Mouse (Mus musculus) spleen, postnatal 4 days (tissue): ENCODE measurements around the gene Gm28557.
"Not testable (repeated sequence)": the region's sequence is repeated elsewhere in the genome, so short reads cannot be mapped to it uniquely, and the experiment has no call there.

ENCODE experiments used
- DNase-seq, 2 experiments: peaks; one replicate each; pipeline ENCODE4 v3.0.0; 2022; ENCODE audit warnings: low spot score in 2 of 2

Gene Gm28557

DNA sequence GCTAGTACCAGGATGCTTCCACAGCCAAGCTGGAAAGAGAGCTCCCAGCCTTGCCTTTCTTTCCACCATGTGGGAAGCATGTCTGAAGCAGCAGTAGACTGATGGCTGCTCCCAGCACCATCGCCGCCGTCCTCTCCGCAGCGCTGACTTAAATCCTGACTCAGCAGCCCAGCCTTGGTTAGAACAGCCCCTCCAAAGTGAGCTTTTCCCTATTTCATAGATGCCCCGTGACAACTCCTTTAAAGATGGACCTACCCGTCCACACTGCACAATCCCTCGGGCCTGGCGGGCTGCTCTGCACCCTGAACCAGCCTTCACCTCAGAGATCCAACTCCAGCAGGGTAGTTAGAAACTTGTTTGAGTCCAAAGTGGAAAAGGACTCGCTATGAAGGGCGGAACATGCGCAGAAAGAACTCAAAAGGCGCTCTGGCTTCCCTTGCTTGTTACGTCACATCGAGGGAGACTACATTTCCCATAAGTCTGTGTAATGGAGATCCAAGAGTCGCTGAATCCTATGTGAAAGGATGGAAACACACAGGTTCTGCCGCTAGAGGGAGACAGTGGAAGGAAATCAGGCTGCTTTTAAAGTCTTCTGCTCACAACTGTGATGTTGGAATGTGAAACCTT lies at the start of gene Gm28557:
Gene Gm28557, minus strand, starts transcription at position 411 of the 627 bp plus-strand sequence.
- peak; percentile 87 to 91 for DNase-seq

DNA sequence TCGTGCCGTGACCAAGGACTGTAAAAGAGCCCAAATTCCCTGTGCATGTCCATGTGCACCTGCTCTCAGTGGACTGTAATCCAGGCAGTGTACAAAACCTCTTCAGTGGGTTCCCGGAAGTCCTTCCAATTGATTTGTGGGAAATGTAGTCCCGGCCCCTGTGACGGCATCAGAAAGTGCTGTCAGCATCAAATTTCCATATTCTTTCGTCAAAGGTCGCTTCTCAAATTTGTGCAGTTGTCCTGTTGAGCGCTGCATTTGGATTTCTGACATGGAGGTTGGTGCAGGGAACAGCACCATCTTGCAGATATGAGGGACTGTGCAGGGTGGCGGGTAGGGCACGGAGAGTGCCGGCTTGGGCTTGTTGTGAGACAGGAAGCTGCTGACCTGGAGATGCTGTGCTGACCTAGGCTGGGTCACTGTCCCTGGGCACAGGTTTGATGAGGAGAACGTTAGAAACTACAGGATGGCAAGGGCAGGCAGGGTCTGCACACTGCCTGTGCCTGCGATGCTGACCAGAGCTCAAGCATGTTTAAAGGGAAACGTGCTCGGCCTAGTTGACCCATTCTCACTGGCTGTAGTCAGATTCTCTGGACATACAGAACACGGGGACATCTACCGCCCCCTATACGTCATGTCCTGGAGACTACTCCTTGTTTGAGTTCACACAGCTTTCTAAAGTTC lies 19.8 kb upstream of the Gm28557 start:
- DNase-seq, result peak; percentile 57 to 75

DNA sequence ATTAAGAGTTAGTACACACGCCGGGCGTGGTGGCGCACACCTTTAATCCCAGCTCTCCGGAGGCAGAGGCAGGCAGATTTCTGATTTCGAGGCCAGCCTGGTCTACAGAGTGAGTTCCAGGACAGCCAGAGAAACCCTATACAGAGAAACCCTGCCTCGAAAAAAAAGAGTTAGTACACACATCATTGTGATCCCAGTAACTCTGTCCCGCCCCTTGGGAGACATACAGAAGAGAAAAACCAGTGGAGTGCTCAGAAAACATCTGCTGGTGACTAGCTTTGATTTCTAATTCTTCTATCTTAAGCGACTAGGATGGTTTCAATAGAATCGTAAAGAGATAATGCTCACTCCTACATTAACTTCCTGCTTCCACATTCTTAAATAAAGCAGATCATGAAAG lies 19.1 kb upstream of the Gm28557 start:
- DNase-seq, result not testable (repeated sequence)

GRCm38 (mm10) chr13:67124460-67124859 lies 16.1 kb upstream of the Gm28557 start:
- no peak for DNase-seq

GRCm38 (mm10) chr13:67121360-67121759 lies 13.0 kb upstream of the Gm28557 start, which contains the start of gene Zfp759:
Gene Zfp759, plus strand, starts transcription at chr13:67121660.
- DNase-seq, result not testable (repeated sequence)

DNA sequence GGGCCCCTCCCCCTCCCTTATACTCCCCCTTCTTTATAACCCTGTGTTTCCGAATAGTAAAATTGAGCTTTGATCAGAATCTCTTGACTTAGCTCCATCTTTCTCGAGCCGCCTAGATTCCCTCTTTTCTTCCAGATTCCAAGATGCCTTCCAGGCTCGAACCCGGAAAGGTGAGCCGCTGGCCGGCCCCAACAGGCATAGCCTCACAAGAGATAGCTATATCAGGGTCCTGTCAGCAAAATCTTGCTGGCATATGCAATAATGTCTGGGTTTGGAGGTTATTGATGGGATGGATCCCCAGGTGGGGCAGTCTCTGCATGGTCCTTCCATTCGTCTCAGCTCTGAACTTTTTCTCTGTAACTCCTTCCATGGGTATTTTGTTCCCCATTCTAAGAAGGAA lies 7.8 kb upstream of the Gm28557 start, which contains the start of gene Rslcan18:
Gene Rslcan18, minus strand, starts transcription at position 101 of the 400 bp plus-strand sequence.
- DNase-seq, result not testable (repeated sequence)

DNA sequence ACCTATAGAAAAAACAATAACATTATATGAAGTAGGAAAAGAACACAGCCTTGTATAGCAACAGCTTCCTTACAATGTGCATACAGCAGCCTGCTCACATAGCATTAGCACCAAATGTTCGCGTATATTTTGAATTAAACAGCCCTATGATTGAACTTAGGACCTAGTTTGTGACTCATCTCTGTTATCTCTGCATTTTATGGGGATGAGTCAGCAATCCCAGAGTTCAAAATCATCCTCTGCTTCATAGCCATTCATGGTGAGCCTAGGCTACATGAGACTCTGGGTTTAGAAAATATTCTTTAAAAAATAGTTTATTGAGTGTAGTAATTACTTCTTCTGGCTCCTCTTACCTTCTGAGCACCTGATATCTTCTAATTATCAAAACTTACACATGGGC lies 4.9 kb upstream of the Gm28557 start:
- no peak for DNase-seq

- DNase-seq, result no peak
These were observed 3.7 kb upstream of the Gm28557 start for GRCm38 (mm10) chr13:67112096-67112495.

GRCm38 (mm10) chr13:67108821-67109206 lies 410 bp upstream of the Gm28557 start:
- peak in 1 of 2 experiments; percentile 35 for DNase-seq

- no peak for DNase-seq
These were observed 723 bp downstream of the Gm28557 start for GRCm38 (mm10) chr13:67107681-67108080.

DNA sequence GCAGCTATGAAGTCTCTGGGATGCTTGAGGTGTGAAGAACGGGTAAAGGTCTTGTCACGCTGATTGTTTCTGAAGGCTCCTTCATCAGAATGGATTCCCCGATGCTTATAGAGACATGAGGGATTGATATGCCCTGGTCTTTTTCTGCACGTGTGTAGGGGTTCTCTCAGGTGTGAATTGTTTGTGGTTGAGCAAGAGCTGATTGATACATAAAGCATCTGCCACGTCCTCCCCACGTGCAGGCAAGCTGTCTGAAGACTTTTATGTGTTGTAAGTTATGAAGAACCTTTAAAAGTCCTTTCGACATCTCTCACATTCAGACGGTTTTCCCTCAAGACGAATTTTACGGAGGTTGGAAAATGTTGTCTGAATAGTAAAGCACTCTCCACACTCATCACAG lies 10.5 kb downstream of the Gm28557 start, which contains the start of gene Zfp708:
Gene Zfp708, minus strand, starts transcription at position 101 of the 400 bp plus-strand sequence.
- no peak for DNase-seq

- no peak for DNase-seq
These were observed 18.2 kb downstream of the Gm28557 start for GRCm38 (mm10) chr13:67090154-67090553.

GRCm38 (mm10) chr13:67081946-67082345 lies 26.5 kb downstream of the Gm28557 start:
- no peak for DNase-seq

- peak; percentile 56 to 70 for DNase-seq
These were observed 27.2 kb downstream of the Gm28557 start for GRCm38 (mm10) chr13:67081142-67081713.

DNA sequence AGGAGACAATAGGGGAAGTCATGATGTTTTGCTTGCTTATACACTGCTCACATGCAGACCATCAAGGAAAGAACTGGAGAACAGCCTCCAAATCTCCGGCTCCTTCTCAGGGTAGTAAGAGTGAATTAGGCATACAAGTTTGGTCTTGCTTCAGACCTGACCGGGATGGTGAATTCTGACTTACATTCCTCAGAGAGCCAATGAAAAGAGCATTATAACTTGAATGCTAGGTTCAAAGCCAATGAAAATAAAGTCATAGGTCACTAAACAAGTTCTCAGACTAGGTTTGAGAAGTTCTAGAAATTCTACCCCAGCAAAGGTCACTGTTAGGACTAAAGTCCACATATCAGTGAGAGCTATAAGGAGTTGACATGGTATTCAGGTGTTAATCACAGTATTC lies 31.2 kb downstream of the Gm28557 start:
- no peak for DNase-seq

GRCm38 (mm10) chr13:67072786-67073185 lies 35.6 kb downstream of the Gm28557 start:
- DNase-seq, result no peak

GRCm38 (mm10) chr13:67065386-67065785 lies 43.0 kb downstream of the Gm28557 start:
- no peak for DNase-seq

DNA sequence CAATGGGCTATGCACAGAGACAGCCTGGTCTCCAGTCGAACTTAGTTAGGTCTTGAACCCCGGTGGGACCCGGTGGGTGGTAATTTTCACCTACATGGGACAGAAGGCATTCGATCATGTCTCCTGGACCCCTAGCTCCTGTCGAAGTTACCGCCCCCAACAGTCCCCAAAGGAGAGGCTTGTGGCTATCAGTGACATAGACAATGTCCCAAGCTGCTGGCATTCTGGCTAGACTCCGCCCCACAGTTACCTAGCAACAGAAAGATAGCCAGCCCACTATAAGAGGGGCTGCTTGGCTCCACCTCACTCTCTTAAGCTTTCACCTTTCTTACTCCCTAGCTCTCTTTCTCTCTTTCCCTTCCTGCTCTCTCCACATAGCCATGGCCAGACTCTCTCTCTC lies 46.0 kb downstream of the Gm28557 start:
- no peak for DNase-seq

DNA sequence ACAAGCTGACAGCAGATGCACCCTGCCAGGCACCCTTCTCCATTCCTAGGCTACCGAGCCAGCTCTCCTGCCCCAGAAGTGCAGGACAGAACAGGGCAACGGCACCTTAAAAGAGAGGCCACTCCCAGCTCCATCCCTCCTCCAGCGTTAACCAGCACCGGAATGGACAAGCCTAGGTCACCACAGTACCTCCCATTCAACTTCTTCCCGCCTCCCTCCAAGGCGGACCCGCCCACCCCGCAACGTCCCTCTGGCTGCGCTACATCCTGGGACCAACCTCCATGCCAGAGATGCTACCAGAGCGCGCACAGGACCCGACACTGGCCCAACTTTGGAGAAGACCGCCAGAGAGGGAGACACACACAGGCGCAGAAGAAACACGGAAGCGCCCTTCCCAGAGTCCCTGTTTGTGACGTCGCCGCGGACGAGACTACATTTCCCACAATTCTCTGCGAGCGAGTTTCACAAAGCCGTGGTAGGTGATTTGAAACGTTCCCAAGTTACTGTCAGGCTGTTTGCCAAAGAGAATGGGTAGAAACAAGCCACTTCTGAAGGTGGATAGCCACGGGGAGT lies 47.5 kb downstream of the Gm28557 start, which contains the start of gene Zfp712:
Gene Zfp712, minus strand, starts transcription at position 385 of the 573 bp plus-strand sequence.
- peak; percentile 81 to 87 for DNase-seq

DNA sequence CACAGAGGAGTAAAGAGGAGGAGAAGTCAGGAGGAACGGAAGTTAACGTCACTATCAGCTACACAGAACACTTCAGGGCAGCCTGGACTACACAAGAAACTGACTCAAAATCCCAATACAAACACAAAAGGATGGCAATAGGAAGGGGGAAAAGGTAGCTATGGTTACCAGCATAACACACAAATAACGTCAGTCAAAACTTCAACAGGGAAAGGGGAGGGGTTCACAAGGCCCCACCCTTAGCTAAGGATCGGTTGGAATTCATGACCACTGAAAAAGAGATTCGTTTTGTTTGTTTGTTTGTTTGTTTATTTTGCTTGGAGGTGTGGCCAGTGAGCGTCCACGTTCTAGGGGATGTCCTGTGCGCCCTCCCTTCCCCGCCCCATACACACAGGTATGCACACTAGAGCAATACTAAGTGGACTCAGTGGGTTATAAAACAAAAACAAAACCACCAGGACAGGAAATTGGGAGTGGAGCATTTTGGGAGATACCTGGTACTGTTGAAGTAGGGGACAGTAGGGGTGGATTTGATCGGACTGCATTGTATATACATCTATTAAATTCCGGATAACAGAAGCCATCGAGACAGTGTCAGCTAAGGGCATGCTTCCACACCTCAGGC lies 48.1 kb downstream of the Gm28557 start:
- no peak for DNase-seq
